ENCODE assay signal across 1 mouse cellular context in the genomic region with DNA sequence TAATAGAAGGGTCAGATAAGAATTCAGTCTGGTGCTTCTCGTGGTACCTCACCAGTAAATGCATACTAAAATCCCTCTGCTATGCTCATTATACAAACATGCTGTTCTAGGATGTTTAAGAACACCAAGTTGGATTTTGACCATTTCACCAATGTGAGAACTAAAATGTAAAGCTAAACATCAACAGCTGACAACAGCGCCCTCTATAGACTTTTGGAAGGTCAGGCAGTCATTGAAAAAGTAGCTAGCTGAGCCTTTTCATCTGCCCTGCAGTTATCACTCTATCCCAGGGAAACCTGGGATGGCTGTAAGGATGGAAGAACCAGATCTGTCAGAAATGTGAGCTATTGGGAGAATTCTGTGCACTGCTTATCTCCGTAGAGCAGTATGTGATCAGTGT.
TF ChIP-seq lines count a peak whose summit lies in the region.

No protein-coding gene starts in this region.

TF ChIP-seq in CH12.LX, 34 proteins besides CTCF, POLR2A, EP300 and RAD21 (continued from another document):
- TF ChIP-seq POLR2AphosphoS2 (IDR thresholded peaks at IDR 0.05; ENCODE audit: low read depth, low read length) = no peak
- no peak for TF ChIP-seq SIN3A (IDR thresholded peaks at IDR 0.05; ENCODE audit: low read length)
- no peak for TF ChIP-seq BHLHE40 (IDR thresholded peaks at IDR 0.05; ENCODE audit: low read depth, low read length)
- no peak for TF ChIP-seq RCOR1 (conservative IDR thresholded peaks at IDR 0.05; ENCODE audit: low read depth, low read length)
- TF ChIP-seq ZNF384 (IDR thresholded peaks at IDR 0.05; ENCODE audit: low read depth, low read length) = no peak
- no peak for TF ChIP-seq UBTF (IDR thresholded peaks at IDR 0.05; ENCODE audit: low read depth, low read length)
- no peak for TF ChIP-seq E2F4 (IDR thresholded peaks at IDR 0.05; ENCODE audit: insufficient replicate concordance, low read depth, low read length)
- no peak for TF ChIP-seq NRF1 (IDR thresholded peaks at IDR 0.05; ENCODE audit: low read depth, low read length)
- TF ChIP-seq JUND (conservative IDR thresholded peaks at IDR 0.05; ENCODE audit: low read depth, low read length) = no peak
- TF ChIP-seq SMC3 (IDR thresholded peaks at IDR 0.05; ENCODE audit: low read depth, low read length) = no peak
- no peak for TF ChIP-seq USF1 (IDR thresholded peaks at IDR 0.05; ENCODE audit: low read depth, low read length)
TF ChIP-seq in CH12.LX: peak in this region for 0.
